Mouse (Mus musculus): ENCODE measurements around the gene Tle6. TPM values are rescaled to one million over a fixed set of nuclear protein-coding genes. Genes with fewer than 3 reads are reported as not detected.

Gene Tle6
- total RNA-seq, 2 experiments from 2014 or later: not detected

- no peak for ATAC-seq (replicated peaks; ENCODE audit: low FRiP score, poor library complexity, severe bottlenecking)
Observed at GRCm38 (mm10) chr10:81626101-81626993, 25.5 kb upstream of the Tle6 start.

GRCm38 (mm10) chr10:81623441-81623840 lies 22.6 kb upstream of the Tle6 start:
- no peak for ATAC-seq (replicated peaks; ENCODE audit: low FRiP score, poor library complexity, severe bottlenecking)

- ATAC-seq (replicated peaks; ENCODE audit: low FRiP score, poor library complexity, severe bottlenecking): no peak
Observed at GRCm38 (mm10) chr10:81620786-81621185, 19.9 kb upstream of the Tle6 start.

GRCm38 (mm10) chr10:81619976-81620375 lies 19.1 kb upstream of the Tle6 start:
- no peak for ATAC-seq (replicated peaks; ENCODE audit: low FRiP score, poor library complexity, severe bottlenecking)

- no peak for ATAC-seq (replicated peaks; ENCODE audit: low FRiP score, poor library complexity, severe bottlenecking)
Observed at GRCm38 (mm10) chr10:81615486-81615885, 14.6 kb upstream of the Tle6 start.

- no peak for ATAC-seq (replicated peaks; ENCODE audit: low FRiP score, poor library complexity, severe bottlenecking)
Observed at GRCm38 (mm10) chr10:81612779-81613178, 11.9 kb upstream of the Tle6 start.

- ATAC-seq (replicated peaks; ENCODE audit: low FRiP score, poor library complexity, severe bottlenecking): no peak
Observed at GRCm38 (mm10) chr10:81608308-81608707, 7.4 kb upstream of the Tle6 start.

- ATAC-seq (replicated peaks; ENCODE audit: low FRiP score, poor library complexity, severe bottlenecking): peak; percentile 93
Observed at GRCm38 (mm10) chr10:81605974-81606751, 5.3 kb upstream of the Tle6 start, which contains the start of gene BC025920. TSS of gene BC025920 (plus strand) at chr10:81606270.

- ATAC-seq (replicated peaks; ENCODE audit: low FRiP score, poor library complexity, severe bottlenecking): peak; percentile 6; the same call in 1 of the 2 replicates
Observed at GRCm38 (mm10) chr10:81605666-81605973, 4.7 kb upstream of the Tle6 start.

- ATAC-seq (replicated peaks; ENCODE audit: low FRiP score, poor library complexity, severe bottlenecking): peak; percentile 70
Observed at GRCm38 (mm10) chr10:81604968-81605665, 4.2 kb upstream of the Tle6 start.

- no peak for ATAC-seq (replicated peaks; ENCODE audit: low FRiP score, poor library complexity, severe bottlenecking)
Observed at GRCm38 (mm10) chr10:81604019-81604967, 3.4 kb upstream of the Tle6 start.

GRCm38 (mm10) chr10:81602741-81603151 lies 1.9 kb upstream of the Tle6 start:
- no peak for ATAC-seq (replicated peaks; ENCODE audit: low FRiP score, poor library complexity, severe bottlenecking)

- ATAC-seq (replicated peaks; ENCODE audit: low FRiP score, poor library complexity, severe bottlenecking): no peak
Observed at GRCm38 (mm10) chr10:81601396-81601905, 578 bp upstream of the Tle6 start.

GRCm38 (mm10) chr10:81600096-81600495 lies 777 bp downstream of the Tle6 start:
- ATAC-seq (replicated peaks; ENCODE audit: low FRiP score, poor library complexity, severe bottlenecking): no peak

- no peak for ATAC-seq (replicated peaks; ENCODE audit: low FRiP score, poor library complexity, severe bottlenecking)
Observed at GRCm38 (mm10) chr10:81599630-81600029, 1.2 kb downstream of the Tle6 start.

GRCm38 (mm10) chr10:81598871-81599270 lies 2.0 kb downstream of the Tle6 start:
- no peak for ATAC-seq (replicated peaks; ENCODE audit: low FRiP score, poor library complexity, severe bottlenecking)

GRCm38 (mm10) chr10:81598342-81598741 lies 2.5 kb downstream of the Tle6 start:
- ATAC-seq (replicated peaks; ENCODE audit: low FRiP score, poor library complexity, severe bottlenecking): no peak

- no peak for ATAC-seq (replicated peaks; ENCODE audit: low FRiP score, poor library complexity, severe bottlenecking)
Observed at GRCm38 (mm10) chr10:81597137-81597950, 3.5 kb downstream of the Tle6 start.
